Mouse (Mus musculus): ENCODE measurements at regions not wholly inside any gene's neighbourhood (a gene's known extent, or its start where the extent isn't known, plus 50 kb on each side); places are given as distances from the start of the nearest gene placed in this dataset.

- ATAC-seq (replicated peaks; ENCODE audit: poor library complexity), result no peak
These were observed 89.0 kb upstream of the Slc7a14 start for GRCm38 (mm10) chr3:31399136-31399535.

- no peak for ATAC-seq (replicated peaks; ENCODE audit: poor library complexity)
These were observed 84.4 kb upstream of the Slc7a14 start for GRCm38 (mm10) chr3:31394533-31394932.

GRCm38 (mm10) chr3:31389955-31390354, 79.8 kb upstream of the Slc7a14 start:
- peak; percentile 90 for ATAC-seq (replicated peaks; ENCODE audit: poor library complexity)

- no peak for ATAC-seq (replicated peaks; ENCODE audit: poor library complexity)
These were observed 65.5 kb upstream of the Slc7a14 start for GRCm38 (mm10) chr3:31375678-31376077.

- no peak for ATAC-seq (replicated peaks; ENCODE audit: poor library complexity)
These were observed 63.9 kb upstream of the Slc7a14 start for GRCm38 (mm10) chr3:31374061-31374460.

GRCm38 (mm10) chr3:31368259-31368658, 58.1 kb upstream of the Slc7a14 start:
- no peak for ATAC-seq (replicated peaks; ENCODE audit: poor library complexity)
